Mouse (Mus musculus) heart, postnatal 0 days (tissue): ENCODE data around the gene Tsks.
A peak's percentile ranks its signal among the peaks of the same experiment; 100 is the strongest.

Experiments used
- CTCF ChIP-seq: IDR thresholded peaks from 2 replicates; pipeline ENCODE4 v1.5.1; 2016; ENCODE audit warnings: antibody characterized with exemption, control low read depth, low read depth
- EP300 ChIP-seq: IDR thresholded peaks from 2 replicates; pipeline ENCODE4 v1.6.1; 2016; ENCODE audit warnings: antibody characterized with exemption, low read depth

DNA sequence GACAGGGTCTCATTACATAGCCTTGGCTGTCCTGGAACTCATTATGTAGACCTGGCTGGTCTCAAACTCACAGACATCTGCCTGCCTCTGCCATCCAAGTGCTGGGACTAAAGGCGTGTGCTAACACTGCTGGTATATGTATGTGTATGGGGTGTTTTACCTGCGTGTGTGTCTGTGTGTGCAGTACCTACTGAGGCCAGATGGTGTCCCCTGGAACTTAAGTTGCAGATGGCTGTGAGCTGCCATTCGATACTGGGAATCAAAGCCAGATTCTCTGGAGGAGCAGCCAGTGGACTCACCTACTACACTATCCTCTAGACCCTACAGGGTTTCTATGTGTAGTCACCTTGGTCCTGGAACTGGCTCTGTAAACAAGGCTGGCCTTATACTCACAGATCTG, 17.5 kb upstream of the Tsks start:
- TF ChIP-seq CTCF (peak; percentile 60), EP300 (no peak)
